Mouse (Mus musculus): Measurements from ENCODE around the gene Mfge8. TPM values are rescaled to one million over a fixed set of nuclear protein-coding genes. Genes with fewer than 3 reads are reported as not detected.

Mfge8 gene
- 100 to 1,000 TPM; 170 TPM for total RNA-seq (2021)
- long read RNA-seq, experiment 1, transcript Mfge8-202 (9 exons, 2,008 nt), result major isoform, 128 of 142 reads
- long read RNA-seq, experiment 1, partial matches to known transcripts, result 2 of 142 reads
- long read RNA-seq, experiment 1, other reads (novel, unspliced or antisense), result 4 of 142 reads
- long read RNA-seq, experiment 2, transcript Mfge8-201 (10 exons, 2,125 nt), result minor isoform, 6 of 175 reads
- long read RNA-seq, experiment 2, transcript Mfge8-202 (9 exons, 2,008 nt), result major isoform, 155 of 175 reads
- long read RNA-seq, experiment 2, partial matches to known transcripts, result 3 of 175 reads
- long read RNA-seq, experiment 2, other reads (novel, unspliced or antisense), result 6 of 175 reads

DNA sequence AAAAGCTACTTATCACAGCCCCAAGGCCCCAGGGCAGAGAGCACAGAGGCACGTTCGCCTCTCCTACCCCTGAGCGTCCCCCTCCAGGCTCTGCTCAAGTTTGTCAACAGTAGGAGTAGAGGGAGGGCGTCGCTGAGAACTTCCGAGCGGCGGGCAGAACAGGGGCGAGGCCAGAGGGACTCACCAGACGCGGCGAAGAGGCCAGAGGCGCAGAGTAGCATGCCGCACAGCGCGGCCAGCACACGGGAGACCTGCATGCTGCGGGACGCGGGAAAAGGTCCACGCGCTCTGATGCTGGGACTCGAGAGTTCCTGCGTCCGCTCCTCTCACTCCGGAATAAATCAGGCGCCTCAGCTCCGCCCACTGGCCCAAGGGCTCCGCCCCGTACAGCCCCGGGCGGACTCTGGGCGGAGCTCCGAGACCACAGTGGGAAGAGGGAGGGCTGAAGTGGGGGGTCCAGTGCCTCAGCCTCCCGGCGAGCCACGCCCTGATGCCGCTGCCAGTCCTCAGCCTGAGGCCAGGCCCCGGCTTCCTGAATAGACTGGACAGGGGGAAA is at the start of gene Mfge8:
Mfge8 (minus strand) TSS at position 350 of the 556 bp plus-strand sequence.
- H3K27ac ChIP-seq, result peak within 1 kb of the TSS; percentile 74
- peak; percentile 69 to 77 for DNase-seq (ENCODE audit: low spot score in 2 of 2)
- TF ChIP-seq CTCF (conservative IDR thresholded peaks at IDR 0.05), result no peak
- peak within 1 kb of the TSS; percentile 79 for H3K4me3 ChIP-seq

DNA sequence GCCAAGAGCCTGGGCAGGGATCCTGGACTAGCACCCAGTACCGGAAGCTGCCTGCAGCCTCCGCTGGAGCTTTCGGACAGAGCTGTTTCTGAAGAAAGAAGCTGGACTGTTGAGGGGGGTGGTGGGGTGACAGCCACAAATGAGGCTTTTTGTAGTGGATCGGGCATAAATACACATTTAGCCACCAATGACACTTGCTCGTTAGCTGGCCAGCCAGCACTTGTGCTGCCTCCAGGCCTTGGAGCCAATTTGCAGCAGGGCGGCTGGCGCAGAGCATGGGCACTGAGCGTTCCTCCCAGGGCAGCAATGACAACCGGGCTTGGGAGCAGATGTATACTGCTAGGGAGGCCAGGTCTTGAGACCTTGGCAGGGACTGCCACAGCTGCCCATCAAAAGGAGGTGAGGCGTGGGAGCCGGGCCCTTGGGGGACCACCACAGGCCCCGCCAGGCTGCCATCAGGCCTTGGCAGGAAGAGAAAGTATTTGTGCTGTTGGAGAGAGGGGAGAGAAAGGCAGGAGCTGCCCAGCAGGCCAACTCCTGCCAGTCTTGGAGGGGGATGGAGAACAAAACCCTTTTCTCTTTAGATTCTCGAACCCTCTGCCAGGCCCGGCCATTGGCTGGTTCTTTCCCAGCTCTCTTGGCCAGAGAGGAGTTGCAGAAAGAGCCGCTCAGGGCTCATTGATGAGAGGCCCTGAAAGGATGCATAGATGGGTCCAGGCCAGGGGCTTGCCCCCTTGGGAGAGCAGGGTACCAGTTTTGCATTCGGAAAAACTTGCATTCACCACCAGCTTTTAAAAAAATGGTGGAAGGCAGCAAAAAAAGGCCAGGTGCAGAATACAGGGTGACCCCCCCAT is 45.9 kb upstream of the Mfge8 start:
- Histone ChIP-seq H3K4me3 (peak overlapping the region; percentile 21; the same call in 1 of the 2 replicates), H3K27ac (peak overlapping the region; percentile 94)
- peak; percentile 64 to 85 for DNase-seq (ENCODE audit: low spot score in 2 of 2)
- TF ChIP-seq CTCF (conservative IDR thresholded peaks at IDR 0.05), result no peak

- no peak for DNase-seq (ENCODE audit: low spot score in 2 of 2)
- peak overlapping the region; percentile 21; the same call in 1 of the 2 replicates for H3K4me3 ChIP-seq
- TF ChIP-seq CTCF (conservative IDR thresholded peaks at IDR 0.05), result no peak
- peak overlapping the region; percentile 94 for H3K27ac ChIP-seq
Observed at GRCm38 (mm10) chr7:79193936-79194335, 45.1 kb upstream of the Mfge8 start.

DNA sequence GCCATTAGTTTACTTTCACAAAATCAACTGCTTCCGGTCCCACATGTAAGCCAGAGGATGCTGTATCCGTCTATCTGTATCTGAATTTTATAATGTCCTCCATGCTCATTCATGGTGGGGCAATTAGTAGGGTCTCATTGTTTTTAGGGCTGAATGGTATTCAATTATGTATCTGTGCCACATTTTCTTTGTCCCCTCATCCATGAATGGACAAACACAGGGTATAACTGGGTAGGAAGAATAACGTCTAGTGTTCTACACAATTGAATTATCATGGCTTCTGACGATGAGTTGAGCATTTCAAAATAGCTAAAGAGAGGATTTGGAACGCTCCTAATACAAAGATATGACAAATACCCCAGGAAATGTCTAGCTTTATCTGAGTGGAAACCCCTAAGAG is 42.6 kb upstream of the Mfge8 start:
- TF ChIP-seq CTCF (conservative IDR thresholded peaks at IDR 0.05), result no peak
- no peak for DNase-seq (ENCODE audit: low spot score in 2 of 2)
- Histone ChIP-seq H3K27ac (no peak overlapping the region), H3K4me3 (no peak overlapping the region)

DNA sequence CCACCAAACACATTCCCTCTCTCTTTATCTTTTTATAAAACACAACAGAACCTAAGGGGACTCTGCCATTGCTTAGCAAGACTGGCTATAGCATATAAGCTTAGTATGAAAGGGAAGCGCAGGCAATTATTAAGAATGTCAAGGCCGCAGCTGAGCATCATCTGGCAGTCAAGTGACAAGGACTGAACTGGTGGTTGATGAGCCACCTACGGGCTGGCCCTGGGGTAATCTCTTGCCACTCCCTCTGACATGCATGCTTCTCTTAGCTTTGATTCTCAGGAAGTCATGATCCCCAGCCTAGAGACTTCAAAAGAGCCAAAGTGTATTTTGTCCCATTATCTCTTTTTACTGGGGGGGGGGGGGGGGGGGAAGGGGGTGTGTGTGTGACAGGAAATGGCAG is 41.7 kb upstream of the Mfge8 start:
- Histone ChIP-seq H3K27ac (no peak overlapping the region), H3K4me3 (no peak overlapping the region)
- no peak for DNase-seq (ENCODE audit: low spot score in 2 of 2)
- no peak for TF ChIP-seq CTCF (conservative IDR thresholded peaks at IDR 0.05)

- no peak for TF ChIP-seq CTCF (conservative IDR thresholded peaks at IDR 0.05)
- Histone ChIP-seq H3K4me3 (no peak overlapping the region), H3K27ac (no peak overlapping the region)
- no peak for DNase-seq (ENCODE audit: low spot score in 2 of 2)
Observed at GRCm38 (mm10) chr7:79189211-79189610, 40.4 kb upstream of the Mfge8 start.

DNA sequence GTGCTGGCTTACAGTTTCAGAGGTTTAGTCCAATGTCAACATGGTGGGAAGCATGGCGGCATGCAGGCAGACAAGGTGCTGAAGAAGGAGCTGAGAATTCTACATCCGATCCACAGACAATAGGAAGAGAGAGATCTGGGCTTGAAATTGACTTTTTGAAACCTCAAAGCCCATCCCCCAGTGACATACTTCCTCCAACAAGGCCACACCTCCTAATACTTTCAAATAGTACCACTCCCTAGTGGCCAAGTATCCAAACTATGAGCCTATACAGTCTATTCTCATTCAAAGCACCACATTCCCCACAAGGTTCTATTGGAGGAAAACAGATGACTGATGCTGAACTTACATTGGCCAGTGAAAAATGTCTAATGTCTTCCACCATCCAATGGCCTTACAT is 38.7 kb upstream of the Mfge8 start:
- DNase-seq (ENCODE audit: low spot score in 2 of 2), result no peak
- Histone ChIP-seq H3K4me3 (no peak overlapping the region), H3K27ac (no peak overlapping the region)
- no peak for TF ChIP-seq CTCF (conservative IDR thresholded peaks at IDR 0.05)

GRCm38 (mm10) chr7:79183417-79183816 is 34.6 kb upstream of the Mfge8 start:
- Histone ChIP-seq H3K4me3 (no peak overlapping the region), H3K27ac (no peak overlapping the region)
- TF ChIP-seq CTCF (conservative IDR thresholded peaks at IDR 0.05), result no peak
- DNase-seq (ENCODE audit: low spot score in 2 of 2), result no peak

- H3K27ac ChIP-seq, result no peak overlapping the region
- TF ChIP-seq CTCF (conservative IDR thresholded peaks at IDR 0.05), result no peak
- no peak for DNase-seq (ENCODE audit: low spot score in 2 of 2)
- no peak overlapping the region for H3K4me3 ChIP-seq
Observed at GRCm38 (mm10) chr7:79173800-79174199, 24.9 kb upstream of the Mfge8 start.

DNA sequence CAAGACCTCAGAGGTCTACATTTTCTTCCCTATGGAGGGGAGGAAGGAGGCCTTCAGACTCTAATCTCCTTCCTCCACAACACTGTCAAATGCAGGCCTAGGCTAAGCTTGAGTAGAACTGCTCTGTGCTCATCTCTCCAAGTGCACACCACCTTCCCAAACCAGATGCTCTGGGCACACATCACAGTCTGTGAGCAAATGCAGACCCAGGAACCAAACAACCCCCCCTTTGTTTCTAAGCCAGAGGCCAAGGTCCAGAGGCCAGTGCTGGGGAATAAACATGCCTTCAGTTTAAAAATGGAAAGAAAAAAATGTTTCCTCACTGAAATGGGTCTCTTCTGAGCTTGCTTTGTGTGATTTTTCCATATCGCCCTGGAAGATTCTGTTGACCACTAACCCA is 22.9 kb upstream of the Mfge8 start:
- no peak for TF ChIP-seq CTCF (conservative IDR thresholded peaks at IDR 0.05)
- Histone ChIP-seq H3K27ac (no peak overlapping the region), H3K4me3 (no peak overlapping the region)
- DNase-seq (ENCODE audit: low spot score in 2 of 2), result no peak

- TF ChIP-seq CTCF (conservative IDR thresholded peaks at IDR 0.05), result no peak
Observed at GRCm38 (mm10) chr7:79167006-79167562, 18.2 kb upstream of the Mfge8 start.

GRCm38 (mm10) chr7:79159406-79159805 is 10.5 kb upstream of the Mfge8 start:
- Histone ChIP-seq H3K27ac (no peak overlapping the region), H3K4me3 (no peak overlapping the region)
- TF ChIP-seq CTCF (conservative IDR thresholded peaks at IDR 0.05), result no peak
- no peak for DNase-seq (ENCODE audit: low spot score in 2 of 2)

More at GRCm38 (mm10) chr7:79167006-79167562, 18.2 kb upstream of the Mfge8 start:
- Histone ChIP-seq H3K4me3 (no peak overlapping the region), H3K27ac (no peak overlapping the region)
- DNase-seq (ENCODE audit: low spot score in 2 of 2), result no peak

- no peak for DNase-seq (ENCODE audit: low spot score in 2 of 2)
- Histone ChIP-seq H3K27ac (0 out of 2 replicates have a peak overlapping the region, but pooled peaks have one; percentile 74), H3K4me3 (peak overlapping the region; percentile 79)
- no peak for TF ChIP-seq CTCF (conservative IDR thresholded peaks at IDR 0.05)
Observed at GRCm38 (mm10) chr7:79149522-79149921, 662 bp upstream of the Mfge8 start.

Measured in layer of hippocampus, adult 2 months (tissue).